Mouse (Mus musculus): ENCODE measurements at regions not wholly inside any gene's neighbourhood (a gene's known extent, or its start where the extent isn't known, plus 50 kb on each side); places are given as distances from the start of the nearest gene placed in this dataset.

DNA sequence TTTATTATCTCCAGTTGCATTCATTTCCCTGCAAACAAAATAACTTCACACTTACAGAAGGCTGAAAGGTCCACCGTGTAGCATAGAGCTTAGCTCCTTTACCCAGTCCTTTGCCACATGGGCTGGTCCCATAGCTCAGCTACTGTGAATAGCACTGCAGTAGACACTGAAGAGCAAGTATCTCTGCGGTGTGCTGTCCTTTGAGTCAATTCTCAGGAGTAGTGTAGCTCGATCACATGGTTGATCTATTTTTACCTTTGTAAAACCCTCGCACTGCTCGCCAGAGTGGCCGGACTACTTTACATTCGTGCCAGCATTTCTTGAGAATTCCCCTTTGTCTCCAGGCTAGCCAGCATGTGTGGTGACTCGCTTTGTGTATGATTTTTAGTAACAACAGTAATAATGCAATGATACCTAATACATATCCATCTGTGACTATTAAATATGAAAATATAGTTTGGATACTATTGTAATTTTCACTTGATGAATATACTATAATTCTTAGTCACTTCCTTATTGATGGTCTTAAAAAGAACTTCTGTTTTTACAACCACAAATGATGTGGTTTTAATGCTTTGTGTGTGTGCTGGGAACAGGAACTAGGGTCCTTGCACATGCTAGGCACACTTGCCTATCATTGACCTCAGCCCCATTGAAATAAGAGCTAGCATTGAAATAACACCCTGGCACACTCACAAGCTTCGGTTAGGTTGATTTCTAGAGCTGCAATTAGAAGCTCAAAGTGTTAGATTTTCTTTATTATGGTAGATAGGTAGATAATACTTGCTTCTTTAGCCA lies 257.7 kb upstream of the Atp11b start:
- Histone ChIP-seq H3K27ac (ENCODE audit: low read depth, low read length) (no peak overlapping the region), H3K27me3 (ENCODE audit: control insufficient read depth, insufficient read depth, low read length) (no peaks in the 10 kb centered on the region), H3K4me2 (no peak overlapping the region), H3K36me3 (ENCODE audit: control insufficient read depth, insufficient read depth, low read length) (no peaks in the 10 kb centered on the region), H3K4me1 (ENCODE audit: control insufficient read depth, insufficient read depth, low read length) (no peaks in the 10 kb centered on the region), H3K4me3 (ENCODE audit: low read depth, low read length) (no peak overlapping the region), H3K9me3 (replicated peaks; ENCODE audit: control insufficient read depth, low read length) (no peaks in the 10 kb centered on the region), H3K9ac (ENCODE audit: low read depth, low read length) (no peak overlapping the region)
- 61% methylated on average over 9 of the region's 9 CpGs for WGBS (ENCODE audit: insufficient replicate concordance)
- no peak for ATAC-seq (replicated peaks; ENCODE audit: insufficient number of reproducible peaks, low FRiP score, low TSS enrichment)

DNA sequence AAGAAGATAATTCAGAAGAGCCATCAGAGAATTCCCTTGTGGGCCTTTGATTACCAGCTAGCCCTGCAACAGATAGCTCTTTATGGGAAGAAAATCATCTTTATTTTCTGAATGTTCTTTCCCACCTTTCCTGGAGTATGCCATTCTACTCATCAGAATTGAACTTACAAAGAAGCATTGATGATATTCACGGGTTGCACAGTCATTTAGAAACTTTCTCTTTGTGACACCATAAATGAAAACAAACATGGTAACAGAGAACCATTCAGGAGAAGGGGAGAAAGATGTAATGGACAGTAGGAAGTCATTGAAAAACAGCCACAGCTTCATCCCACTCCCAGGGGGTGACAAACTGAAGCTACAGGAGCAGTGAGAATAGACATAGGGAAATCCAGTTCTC lies 243.6 kb upstream of the Atp11b start:
- WGBS (ENCODE audit: insufficient replicate concordance): 66% methylated on average over 1 of the region's 1 CpGs
- Histone ChIP-seq H3K4me1 (ENCODE audit: control insufficient read depth, insufficient read depth, low read length) (no peaks in the 10 kb centered on the region), H3K27me3 (ENCODE audit: control insufficient read depth, insufficient read depth, low read length) (no peaks in the 10 kb centered on the region), H3K27ac (ENCODE audit: low read depth, low read length) (no peak overlapping the region), H3K4me2 (no peak overlapping the region), H3K9me3 (replicated peaks; ENCODE audit: control insufficient read depth, low read length) (no peaks in the 10 kb centered on the region), H3K9ac (ENCODE audit: low read depth, low read length) (no peak overlapping the region), H3K4me3 (ENCODE audit: low read depth, low read length) (no peak overlapping the region), H3K36me3 (ENCODE audit: control insufficient read depth, insufficient read depth, low read length) (no peaks in the 10 kb centered on the region)
- ATAC-seq (replicated peaks; ENCODE audit: insufficient number of reproducible peaks, low FRiP score, low TSS enrichment): no peak

DNA sequence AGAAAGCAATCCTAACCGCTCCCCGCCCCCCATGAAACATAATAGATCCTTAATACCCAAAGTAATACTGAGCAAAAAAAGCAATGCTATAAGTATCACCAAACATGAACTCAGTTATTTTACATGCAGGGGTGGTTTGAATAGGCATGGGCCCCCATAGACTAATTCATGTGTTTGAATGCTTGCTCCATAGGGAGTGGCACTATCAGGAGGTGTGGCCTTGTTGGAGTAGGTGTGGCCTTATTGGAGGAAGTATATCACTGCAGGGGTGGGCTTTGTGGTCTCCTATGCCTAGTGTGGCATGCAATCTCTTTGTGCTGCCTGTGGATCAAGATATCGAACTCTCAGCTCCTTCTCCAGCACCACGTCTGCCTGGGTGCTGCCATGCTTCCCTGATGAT lies 237.4 kb upstream of the Atp11b start:
- H3K4me2 ChIP-seq: no peak overlapping the region
- no peaks in the 10 kb centered on the region for H3K36me3 ChIP-seq (ENCODE audit: control insufficient read depth, insufficient read depth, low read length)
- no peaks in the 10 kb centered on the region for H3K9me3 ChIP-seq (replicated peaks; ENCODE audit: control insufficient read depth, low read length)
- 77% methylated on average over 4 of the region's 4 CpGs for WGBS (ENCODE audit: insufficient replicate concordance)
- H3K4me3 ChIP-seq (ENCODE audit: low read depth, low read length): no peak overlapping the region
- ATAC-seq (replicated peaks; ENCODE audit: insufficient number of reproducible peaks, low FRiP score, low TSS enrichment): no peak
- no peaks in the 10 kb centered on the region for H3K4me1 ChIP-seq (ENCODE audit: control insufficient read depth, insufficient read depth, low read length)
- no peak overlapping the region for H3K27ac ChIP-seq (ENCODE audit: low read depth, low read length)
- H3K9ac ChIP-seq (ENCODE audit: low read depth, low read length): no peak overlapping the region
- H3K27me3 ChIP-seq (ENCODE audit: control insufficient read depth, insufficient read depth, low read length): no peaks in the 10 kb centered on the region

DNA sequence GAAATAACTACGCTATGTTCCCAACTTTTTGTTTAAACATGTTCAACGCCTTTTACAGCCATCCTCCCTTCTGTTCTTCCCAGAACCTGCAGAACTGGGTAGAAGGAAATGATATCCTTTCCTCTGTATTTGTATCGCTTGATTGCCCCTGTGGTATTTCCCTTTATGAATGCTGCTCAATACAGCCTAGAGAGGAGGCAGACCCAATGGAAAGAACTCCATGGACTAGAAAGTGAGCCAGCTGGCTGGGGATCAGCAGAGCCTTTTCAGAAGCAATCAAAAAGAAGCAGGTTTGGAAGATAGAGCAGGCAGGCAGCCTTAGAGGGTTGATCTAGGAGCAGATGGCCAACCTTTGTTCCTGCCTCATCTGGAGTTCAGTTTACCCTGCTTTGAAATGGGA lies 233.8 kb upstream of the Atp11b start:
- H3K4me3 ChIP-seq (ENCODE audit: low read depth, low read length): no peak overlapping the region
- H3K36me3 ChIP-seq (ENCODE audit: control insufficient read depth, insufficient read depth, low read length): no peaks in the 10 kb centered on the region
- H3K27me3 ChIP-seq (ENCODE audit: control insufficient read depth, insufficient read depth, low read length): no peaks in the 10 kb centered on the region
- 82% methylated on average over 3 of the region's 3 CpGs for WGBS (ENCODE audit: insufficient replicate concordance)
- no peak overlapping the region for H3K27ac ChIP-seq (ENCODE audit: low read depth, low read length)
- no peak for ATAC-seq (replicated peaks; ENCODE audit: insufficient number of reproducible peaks, low FRiP score, low TSS enrichment)
- no peak overlapping the region for H3K9ac ChIP-seq (ENCODE audit: low read depth, low read length)
- no peak overlapping the region for H3K4me2 ChIP-seq
- no peaks in the 10 kb centered on the region for H3K9me3 ChIP-seq (replicated peaks; ENCODE audit: control insufficient read depth, low read length)
- no peaks in the 10 kb centered on the region for H3K4me1 ChIP-seq (ENCODE audit: control insufficient read depth, insufficient read depth, low read length)

DNA sequence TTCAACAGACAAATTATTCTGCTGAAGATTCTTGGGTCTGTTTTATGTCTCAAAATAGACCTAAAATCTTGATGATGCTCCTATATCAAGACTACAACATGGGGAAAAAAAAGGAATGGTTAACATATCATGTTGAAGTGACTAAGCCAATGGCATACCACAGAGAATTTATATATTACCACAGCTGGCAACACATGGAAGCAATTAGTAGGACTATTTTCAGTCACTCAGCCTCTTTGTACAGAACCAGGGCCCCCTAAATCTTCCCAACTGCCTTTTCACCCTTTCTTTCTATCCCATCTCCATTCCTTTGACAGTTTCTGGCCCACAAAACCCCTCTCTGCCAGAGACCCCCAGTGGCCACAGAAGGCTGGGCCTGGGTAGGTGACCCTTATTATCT lies 206.2 kb upstream of the Atp11b start:
- Histone ChIP-seq H3K4me1 (ENCODE audit: control insufficient read depth, insufficient read depth, low read length) (no peaks in the 10 kb centered on the region), H3K4me2 (no peak overlapping the region), H3K4me3 (ENCODE audit: low read depth, low read length) (no peak overlapping the region), H3K9ac (ENCODE audit: low read depth, low read length) (no peak overlapping the region), H3K27ac (ENCODE audit: low read depth, low read length) (no peak overlapping the region), H3K36me3 (ENCODE audit: control insufficient read depth, insufficient read depth, low read length) (no peaks in the 10 kb centered on the region), H3K9me3 (replicated peaks; ENCODE audit: control insufficient read depth, low read length) (no peaks in the 10 kb centered on the region), H3K27me3 (ENCODE audit: control insufficient read depth, insufficient read depth, low read length) (no peaks in the 10 kb centered on the region)
- ATAC-seq (replicated peaks; ENCODE audit: insufficient number of reproducible peaks, low FRiP score, low TSS enrichment): no peak

DNA sequence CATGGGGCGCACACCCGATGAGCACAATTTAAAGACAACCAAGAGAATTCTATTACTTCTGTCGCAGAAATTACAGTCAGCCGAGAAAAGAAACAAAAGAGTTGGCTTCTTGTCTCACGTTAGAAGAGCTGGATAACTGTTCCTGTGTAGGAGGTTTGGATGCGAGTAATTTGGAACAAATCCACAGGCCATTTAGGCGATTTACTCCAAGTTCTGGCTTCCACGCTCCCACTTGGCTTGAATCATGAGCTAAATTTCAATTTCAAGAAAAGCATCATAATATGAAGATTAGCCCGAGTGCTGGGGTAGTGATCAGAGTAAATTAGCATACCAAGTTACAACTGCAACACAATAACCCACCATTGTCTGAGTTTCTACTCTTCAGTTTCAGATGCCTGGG lies 202.1 kb upstream of the Atp11b start:
- ATAC-seq (replicated peaks; ENCODE audit: insufficient number of reproducible peaks, low FRiP score, low TSS enrichment): no peak
- Histone ChIP-seq H3K27me3 (ENCODE audit: control insufficient read depth, insufficient read depth, low read length) (no peaks in the 10 kb centered on the region), H3K36me3 (ENCODE audit: control insufficient read depth, insufficient read depth, low read length) (no peaks in the 10 kb centered on the region), H3K27ac (ENCODE audit: low read depth, low read length) (no peak overlapping the region), H3K4me1 (ENCODE audit: control insufficient read depth, insufficient read depth, low read length) (no peaks in the 10 kb centered on the region), H3K9me3 (replicated peaks; ENCODE audit: control insufficient read depth, low read length) (no peaks in the 10 kb centered on the region), H3K4me3 (ENCODE audit: low read depth, low read length) (no peak overlapping the region), H3K9ac (ENCODE audit: low read depth, low read length) (no peak overlapping the region), H3K4me2 (no peak overlapping the region)
- 85% methylated on average over 9 of the region's 9 CpGs for WGBS (ENCODE audit: insufficient replicate concordance)

DNA sequence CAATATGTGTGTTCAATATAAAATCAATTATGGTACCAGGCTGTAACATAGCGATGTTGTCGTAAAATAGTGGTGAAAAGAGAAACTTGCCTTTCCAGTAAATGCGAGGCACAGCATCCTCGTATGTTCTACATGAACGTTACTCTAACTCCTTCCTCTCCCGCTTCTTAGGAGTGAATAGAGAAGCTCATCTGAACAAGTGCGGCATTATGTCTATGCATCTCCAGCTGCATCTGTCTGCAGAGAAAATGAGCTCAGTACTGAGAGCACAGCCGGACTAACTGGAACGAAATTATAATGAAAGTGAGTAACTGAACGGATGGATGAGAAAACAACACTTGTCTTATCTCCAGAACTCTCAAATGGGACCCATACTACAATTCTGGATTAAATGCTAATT lies 193.5 kb upstream of the Atp11b start:
- WGBS (ENCODE audit: insufficient replicate concordance): 90% methylated on average over 10 of the region's 10 CpGs
- H3K36me3 ChIP-seq (ENCODE audit: control insufficient read depth, insufficient read depth, low read length): no peaks in the 10 kb centered on the region

DNA sequence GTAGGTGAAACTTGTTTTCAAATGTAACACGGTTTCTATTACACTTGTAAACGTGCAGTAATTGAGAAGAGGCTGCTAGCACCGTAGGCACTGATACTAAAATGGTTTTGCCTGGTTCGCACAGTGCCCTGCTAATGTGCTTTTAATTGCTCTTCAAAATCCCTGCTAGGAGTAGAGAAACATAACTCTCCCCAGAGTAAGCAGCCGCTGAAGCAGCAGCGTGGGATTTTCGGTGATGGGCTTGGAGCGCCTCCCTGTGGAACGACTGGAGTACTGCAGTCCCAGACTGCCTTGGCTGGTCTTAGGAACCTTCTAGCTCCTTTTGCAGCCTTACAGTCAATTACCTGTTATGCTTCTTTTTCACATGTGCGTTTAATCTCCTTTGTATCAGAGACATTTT lies 179.5 kb upstream of the Atp11b start:
- Histone ChIP-seq H3K4me1 (ENCODE audit: control insufficient read depth, insufficient read depth, low read length) (no peaks in the 10 kb centered on the region), H3K4me3 (ENCODE audit: low read depth, low read length) (no peak overlapping the region), H3K27me3 (ENCODE audit: control insufficient read depth, insufficient read depth, low read length) (no peaks in the 10 kb centered on the region), H3K9ac (ENCODE audit: low read depth, low read length) (no peak overlapping the region), H3K9me3 (replicated peaks; ENCODE audit: control insufficient read depth, low read length) (no peaks in the 10 kb centered on the region), H3K4me2 (no peak overlapping the region), H3K27ac (ENCODE audit: low read depth, low read length) (no peak overlapping the region), H3K36me3 (ENCODE audit: control insufficient read depth, insufficient read depth, low read length) (no peaks in the 10 kb centered on the region)
- ATAC-seq (replicated peaks; ENCODE audit: insufficient number of reproducible peaks, low FRiP score, low TSS enrichment): no peak
- 28% methylated on average over 10 of the region's 10 CpGs for WGBS (ENCODE audit: insufficient replicate concordance)

More for the DNA sequence above, 193.5 kb upstream of the Atp11b start:
- Histone ChIP-seq H3K4me1 (ENCODE audit: control insufficient read depth, insufficient read depth, low read length) (no peaks in the 10 kb centered on the region), H3K27me3 (ENCODE audit: control insufficient read depth, insufficient read depth, low read length) (no peaks in the 10 kb centered on the region), H3K9ac (ENCODE audit: low read depth, low read length) (no peak overlapping the region), H3K4me2 (no peak overlapping the region), H3K9me3 (replicated peaks; ENCODE audit: control insufficient read depth, low read length) (no peaks in the 10 kb centered on the region), H3K4me3 (ENCODE audit: low read depth, low read length) (no peak overlapping the region), H3K27ac (ENCODE audit: low read depth, low read length) (no peak overlapping the region)
- ATAC-seq (replicated peaks; ENCODE audit: insufficient number of reproducible peaks, low FRiP score, low TSS enrichment): no peak

Measured in heart, embryonic 11.5 days (tissue).